Mouse (Mus musculus) adipocyte (in vitro differentiated cells): ENCODE measurements around the gene Ank3.
"Not testable (repeated sequence)": the region's sequence is repeated elsewhere in the genome, so short reads cannot be mapped to it uniquely, and the experiment has no call there.

Experiments
- DNase-seq: peaks from one replicate; pipeline ENCODE4 v3.0.0-alpha.2; 2016; ENCODE audit warnings: low spot score

The Ank3 gene

GRCm38 (mm10) chr10:69902024-69902423 is 503.5 kb downstream of the Ank3 start:
- DNase-seq: no peak

GRCm38 (mm10) chr10:69904321-69904720 is 505.7 kb downstream of the Ank3 start:
- no peak for DNase-seq

- no peak for DNase-seq
These were observed 509.5 kb downstream of the Ank3 start for GRCm38 (mm10) chr10:69907795-69908764.

GRCm38 (mm10) chr10:69909856-69910255 is 511.3 kb downstream of the Ank3 start:
- DNase-seq: no peak

- peak; percentile 32 for DNase-seq
These were observed 511.7 kb downstream of the Ank3 start for GRCm38 (mm10) chr10:69910304-69910703.

- not testable (repeated sequence) for DNase-seq
These were observed 512.2 kb downstream of the Ank3 start for GRCm38 (mm10) chr10:69910726-69911125.

GRCm38 (mm10) chr10:69915566-69915965 is 517.0 kb downstream of the Ank3 start:
- no peak for DNase-seq

- peak; percentile 10 for DNase-seq
These were observed 517.6 kb downstream of the Ank3 start for GRCm38 (mm10) chr10:69916205-69916604.

GRCm38 (mm10) chr10:69916689-69917435 is 518.3 kb downstream of the Ank3 start:
- DNase-seq: peak; percentile 31

- DNase-seq: no peak
These were observed 519.1 kb downstream of the Ank3 start for GRCm38 (mm10) chr10:69917711-69918110.

GRCm38 (mm10) chr10:69918461-69919151 is 520.0 kb downstream of the Ank3 start:
- DNase-seq: no peak

- DNase-seq: no peak
These were observed 520.5 kb downstream of the Ank3 start for GRCm38 (mm10) chr10:69919152-69919492.

- no peak for DNase-seq
These were observed 521.2 kb downstream of the Ank3 start for GRCm38 (mm10) chr10:69919746-69920145.

GRCm38 (mm10) chr10:69922076-69922475 is 523.5 kb downstream of the Ank3 start:
- no peak for DNase-seq

GRCm38 (mm10) chr10:69923801-69924200 is 525.2 kb downstream of the Ank3 start:
- no peak for DNase-seq

GRCm38 (mm10) chr10:69924321-69924720 is 525.7 kb downstream of the Ank3 start:
- no peak for DNase-seq

GRCm38 (mm10) chr10:69924845-69925244 is 526.3 kb downstream of the Ank3 start:
- no peak for DNase-seq

GRCm38 (mm10) chr10:69925285-69926157 is 526.9 kb downstream of the Ank3 start:
- DNase-seq: no peak

GRCm38 (mm10) chr10:69926158-69926882 is 527.7 kb downstream of the Ank3 start:
- no peak for DNase-seq

GRCm38 (mm10) chr10:69927012-69927411 is 528.4 kb downstream of the Ank3 start:
- no peak for DNase-seq

GRCm38 (mm10) chr10:69928358-69928757 is 529.8 kb downstream of the Ank3 start:
- DNase-seq: no peak
